Mouse (Mus musculus): ENCODE measurements around the gene Ripor3. TPM values are rescaled to one million over a fixed set of nuclear protein-coding genes. Genes with fewer than 3 reads are reported as not detected.
A peak's percentile ranks its signal among the peaks of the same experiment; 100 is the strongest.

The Ripor3 gene
- polyA plus RNA-seq, 1 experiment from 2014 or later, result 3.0 TPM

- no peak overlapping the region for H3K9ac ChIP-seq (ENCODE audit: low read length)
- H3K27me3 ChIP-seq (ENCODE audit: control insufficient read depth, insufficient read depth, low read length), result no peaks in the 10 kb centered on the region
- H3K36me3 ChIP-seq (ENCODE audit: control insufficient read depth, insufficient read depth, low read length), result no peaks in the 10 kb centered on the region
- no peak overlapping the region for H3K27ac ChIP-seq (replicated peaks)
- no peaks in the 10 kb centered on the region; the same call in 1 of the 2 replicates for H3K4me1 ChIP-seq (replicated peaks; ENCODE audit: control insufficient read depth, insufficient read depth)
- ATAC-seq (ENCODE audit: low FRiP score, low TSS enrichment) (no peak), DNase-seq (ENCODE audit: low spot score) (no peak)
- H3K4me3 ChIP-seq (ENCODE audit: low read depth, low read length), result no peak overlapping the region
- H3K4me2 ChIP-seq (replicated peaks; ENCODE audit: low read depth), result no peak overlapping the region
- TF ChIP-seq EP300 (optimal IDR thresholded peaks at IDR 0.05) (no peak), CTCF (IDR thresholded peaks at IDR 0.05; ENCODE audit: low read depth) (no peak)
- no peaks in the 10 kb centered on the region for H3K9me3 ChIP-seq (ENCODE audit: control insufficient read depth, low read length)
- WGBS, result 37% methylated on average over 11 of the region's 11 CpGs
Measured at GRCm38 (mm10) chr2:168010893-168011292, 475 bp upstream of the Ripor3 start.

GRCm38 (mm10) chr2:168008132-168008531, 2.3 kb downstream of the Ripor3 start:
- DNase-seq (ENCODE audit: low spot score), result no peak
- Histone ChIP-seq H3K36me3 (ENCODE audit: control insufficient read depth, insufficient read depth, low read length) (no peaks in the 10 kb centered on the region), H3K9ac (ENCODE audit: low read length) (no peak overlapping the region), H3K9me3 (ENCODE audit: control insufficient read depth, low read length) (no peaks in the 10 kb centered on the region), H3K27me3 (ENCODE audit: control insufficient read depth, insufficient read depth, low read length) (no peaks in the 10 kb centered on the region), H3K4me1 (replicated peaks; ENCODE audit: control insufficient read depth, insufficient read depth) (no peaks in the 10 kb centered on the region), H3K4me2 (replicated peaks; ENCODE audit: low read depth) (no peak overlapping the region), H3K4me3 (ENCODE audit: low read depth, low read length) (no peak overlapping the region), H3K27ac (replicated peaks) (no peak overlapping the region)
- TF ChIP-seq EP300 (optimal IDR thresholded peaks at IDR 0.05) (no peak), CTCF (IDR thresholded peaks at IDR 0.05; ENCODE audit: low read depth) (no peak)
- ATAC-seq (ENCODE audit: low FRiP score, low TSS enrichment), result no peak
- 85% methylated on average over 3 of the region's 3 CpGs for WGBS

- no peak overlapping the region for H3K4me2 ChIP-seq (replicated peaks; ENCODE audit: low read depth)
- 0 out of 2 replicates have a peak overlapping the region, but pooled peaks have one; percentile 18 for H3K27ac ChIP-seq (replicated peaks)
- no peaks in the 10 kb centered on the region for H3K36me3 ChIP-seq (ENCODE audit: control insufficient read depth, insufficient read depth, low read length)
- ATAC-seq (ENCODE audit: low FRiP score, low TSS enrichment) (no peak), DNase-seq (ENCODE audit: low spot score) (no peak)
- TF ChIP-seq CTCF (IDR thresholded peaks at IDR 0.05; ENCODE audit: low read depth), result no peak
- TF ChIP-seq EP300 (optimal IDR thresholded peaks at IDR 0.05), result no peak
- H3K4me3 ChIP-seq (ENCODE audit: low read depth, low read length), result no peak overlapping the region
- H3K9me3 ChIP-seq (ENCODE audit: control insufficient read depth, low read length), result no peaks in the 10 kb centered on the region
- H3K9ac ChIP-seq (ENCODE audit: low read length), result no peak overlapping the region
- H3K4me1 ChIP-seq (replicated peaks; ENCODE audit: control insufficient read depth, insufficient read depth), result no peaks in the 10 kb centered on the region
- H3K27me3 ChIP-seq (ENCODE audit: control insufficient read depth, insufficient read depth, low read length), result no peaks in the 10 kb centered on the region
- 76% methylated on average over 6 of the region's 6 CpGs for WGBS
Measured at GRCm38 (mm10) chr2:168006489-168006888, 3.9 kb downstream of the Ripor3 start.

GRCm38 (mm10) chr2:168005616-168006015, 4.8 kb downstream of the Ripor3 start:
- H3K4me2 ChIP-seq (replicated peaks; ENCODE audit: low read depth), result no peak overlapping the region
- H3K4me3 ChIP-seq (ENCODE audit: low read depth, low read length), result no peak overlapping the region
- H3K9me3 ChIP-seq (ENCODE audit: control insufficient read depth, low read length), result no peaks in the 10 kb centered on the region
- TF ChIP-seq EP300 (optimal IDR thresholded peaks at IDR 0.05) (no peak), CTCF (IDR thresholded peaks at IDR 0.05; ENCODE audit: low read depth) (no peak)
- no peaks in the 10 kb centered on the region for H3K4me1 ChIP-seq (replicated peaks; ENCODE audit: control insufficient read depth, insufficient read depth)
- no peaks in the 10 kb centered on the region for H3K36me3 ChIP-seq (ENCODE audit: control insufficient read depth, insufficient read depth, low read length)
- WGBS, result 28% methylated on average over 3 of the region's 3 CpGs
- H3K27ac ChIP-seq (replicated peaks), result peak overlapping the region; percentile 35; the same call in 1 of the 2 replicates
- H3K9ac ChIP-seq (ENCODE audit: low read length), result no peak overlapping the region
- H3K27me3 ChIP-seq (ENCODE audit: control insufficient read depth, insufficient read depth, low read length), result no peaks in the 10 kb centered on the region
- ATAC-seq (ENCODE audit: low FRiP score, low TSS enrichment), result peak; percentile 73
- peak; percentile 62 for DNase-seq (ENCODE audit: low spot score)

GRCm38 (mm10) chr2:168005005-168005404, 5.4 kb downstream of the Ripor3 start:
- H3K36me3 ChIP-seq (ENCODE audit: control insufficient read depth, insufficient read depth, low read length), result no peaks in the 10 kb centered on the region
- no peak overlapping the region for H3K9ac ChIP-seq (ENCODE audit: low read length)
- no peaks in the 10 kb centered on the region for H3K4me1 ChIP-seq (replicated peaks; ENCODE audit: control insufficient read depth, insufficient read depth)
- H3K9me3 ChIP-seq (ENCODE audit: control insufficient read depth, low read length), result no peaks in the 10 kb centered on the region
- TF ChIP-seq EP300 (optimal IDR thresholded peaks at IDR 0.05) (no peak), CTCF (IDR thresholded peaks at IDR 0.05; ENCODE audit: low read depth) (no peak)
- 77% methylated on average over 3 of the region's 3 CpGs for WGBS
- H3K4me3 ChIP-seq (ENCODE audit: low read depth, low read length), result no peak overlapping the region
- ATAC-seq (ENCODE audit: low FRiP score, low TSS enrichment), result no peak
- H3K27ac ChIP-seq (replicated peaks), result no peak overlapping the region
- DNase-seq (ENCODE audit: low spot score), result no peak
- H3K4me2 ChIP-seq (replicated peaks; ENCODE audit: low read depth), result no peak overlapping the region
- H3K27me3 ChIP-seq (ENCODE audit: control insufficient read depth, insufficient read depth, low read length), result no peaks in the 10 kb centered on the region

GRCm38 (mm10) chr2:168004369-168004768, 6.0 kb downstream of the Ripor3 start:
- H3K27me3 ChIP-seq (ENCODE audit: control insufficient read depth, insufficient read depth, low read length), result no peaks in the 10 kb centered on the region
- H3K36me3 ChIP-seq (ENCODE audit: control insufficient read depth, insufficient read depth, low read length), result no peaks in the 10 kb centered on the region
- H3K9ac ChIP-seq (ENCODE audit: low read length), result no peak overlapping the region
- WGBS, result 71% methylated on average over 2 of the region's 2 CpGs
- no peaks in the 10 kb centered on the region for H3K9me3 ChIP-seq (ENCODE audit: control insufficient read depth, low read length)
- DNase-seq (ENCODE audit: low spot score) (no peak), ATAC-seq (ENCODE audit: low FRiP score, low TSS enrichment) (no peak)
- no peak overlapping the region for H3K4me3 ChIP-seq (ENCODE audit: low read depth, low read length)
- H3K4me2 ChIP-seq (replicated peaks; ENCODE audit: low read depth), result no peak overlapping the region
- H3K4me1 ChIP-seq (replicated peaks; ENCODE audit: control insufficient read depth, insufficient read depth), result no peaks in the 10 kb centered on the region
- no peak overlapping the region for H3K27ac ChIP-seq (replicated peaks)
- TF ChIP-seq CTCF (IDR thresholded peaks at IDR 0.05; ENCODE audit: low read depth), result peak; percentile 60
- TF ChIP-seq EP300 (optimal IDR thresholded peaks at IDR 0.05), result no peak

All from stomach, postnatal 0 days (tissue).